Mouse (Mus musculus): Measurements from ENCODE around the gene Dgat2.

DNA sequence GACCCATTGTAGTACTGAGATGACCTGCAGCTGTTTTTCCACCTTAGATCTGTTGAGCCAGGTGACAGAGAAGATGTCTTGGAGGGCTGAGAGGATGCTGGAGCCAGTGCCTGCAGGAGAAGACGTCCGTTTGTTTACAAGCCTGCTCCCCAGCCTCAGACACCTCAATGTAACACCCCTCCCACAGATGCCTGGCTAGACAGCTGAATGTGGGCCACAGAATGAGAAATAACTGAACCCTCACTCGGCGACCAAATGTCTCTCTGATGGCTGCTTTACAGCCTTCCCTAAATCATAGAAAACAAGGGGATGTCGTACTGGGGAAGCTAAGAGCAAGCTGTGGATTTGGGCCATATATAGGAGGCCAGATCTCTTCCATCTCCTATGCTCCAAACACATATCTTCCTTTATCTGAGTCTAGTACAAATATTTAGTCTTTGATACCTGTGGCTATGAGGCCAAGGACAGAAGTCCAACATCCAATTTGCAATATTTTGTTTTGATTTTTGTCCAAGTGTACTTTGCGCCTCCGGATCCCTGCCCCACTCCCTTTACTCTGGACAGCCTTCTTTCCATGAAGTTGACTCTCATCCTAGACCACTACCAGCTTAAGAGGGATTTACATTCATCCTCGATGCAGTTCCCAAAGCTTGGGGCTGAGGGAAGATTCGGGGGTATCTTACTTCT lies 12.7 kb downstream of the Dgat2 start:
- no peak for TF ChIP-seq CTCF (IDR thresholded peaks at IDR 0.05; ENCODE audit: low read depth, low read length)
- no peak for TF ChIP-seq POLR2A (IDR thresholded peaks at IDR 0.05; ENCODE audit: insufficient read depth, low read length)
- TF ChIP-seq EP300 (IDR thresholded peaks at IDR 0.05; ENCODE audit: insufficient read depth, low read depth, low read length), result no peak

Measured in ES-Bruce4 (cell line).